Mouse (Mus musculus): ENCODE data around the gene Marveld3.

DNA sequence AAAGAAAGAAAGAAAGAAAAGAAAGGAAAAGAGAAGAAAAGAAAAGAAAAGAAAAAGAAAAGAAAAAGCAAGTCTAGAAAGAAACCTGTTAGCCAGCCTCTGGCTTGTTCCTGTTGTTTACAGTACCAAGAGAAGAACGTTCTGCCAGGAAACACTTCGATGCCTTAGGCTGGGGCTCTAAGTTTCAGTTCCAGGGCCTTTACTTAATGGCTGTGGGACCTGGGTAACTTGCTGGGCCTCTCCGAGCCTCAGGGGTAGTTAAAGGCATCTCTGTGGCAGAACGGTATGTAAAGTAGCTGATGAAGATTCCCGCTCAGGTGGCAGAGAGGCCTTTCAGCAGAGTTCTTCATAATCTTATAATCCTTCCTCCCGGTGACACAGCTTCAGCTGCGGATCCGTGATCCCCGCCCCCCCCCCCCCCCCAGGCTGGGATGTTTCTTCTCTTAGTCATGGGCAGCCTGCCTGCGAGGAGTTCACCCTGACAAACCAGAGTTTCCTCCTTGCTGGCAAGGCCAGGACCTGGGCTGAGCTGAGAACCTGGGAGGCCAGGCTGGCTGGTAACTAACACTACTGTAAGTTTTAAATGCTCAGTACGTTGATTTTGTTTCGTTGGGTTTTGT is 3.9 kb downstream of the Marveld3 start:
- TF ChIP-seq EP300 (IDR thresholded peaks at IDR 0.05) = no peak
- no peak for TF ChIP-seq CTCF (IDR thresholded peaks at IDR 0.05)
